Mouse (Mus musculus): ENCODE measurements around the gene Kpna7. TPM values are rescaled to one million over a fixed set of nuclear protein-coding genes. Genes with fewer than 3 reads are reported as not detected.

Gene Kpna7
- polyA plus RNA-seq, 1 experiment from 2014 or later = not detected

- no peak for ATAC-seq (ENCODE audit: insufficient number of reproducible peaks, insufficient read depth, low FRiP score, low read depth)
- Histone ChIP-seq H3K27ac (ENCODE audit: low read length) (no peak overlapping the region), H3K27me3 (ENCODE audit: control insufficient read depth, insufficient read depth, low read length) (no peaks in the 10 kb centered on the region), H3K4me2 (replicated peaks; ENCODE audit: low read depth, low read length) (no peak overlapping the region), H3K4me1 (ENCODE audit: control insufficient read depth, insufficient read depth, low read length) (no peaks in the 10 kb centered on the region), H3K9me3 (ENCODE audit: control insufficient read depth, low read depth, low read length) (no peaks in the 10 kb centered on the region), H3K4me3 (ENCODE audit: low read depth, low read length) (no peak overlapping the region), H3K36me3 (ENCODE audit: control insufficient read depth, insufficient read depth, low read length) (no peaks in the 10 kb centered on the region), H3K9ac (replicated peaks; ENCODE audit: low read depth, low read length) (no peak overlapping the region)
- 72% methylated on average over 6 of the region's 6 CpGs for whole genome bisulfite sequencing
Observed at GRCm38 (mm10) chr5:145005596-145005995, 78.2 kb downstream of the Kpna7 start.

- Histone ChIP-seq H3K27ac (ENCODE audit: low read length) (no peak overlapping the region), H3K4me3 (ENCODE audit: low read depth, low read length) (no peak overlapping the region), H3K9me3 (ENCODE audit: control insufficient read depth, low read depth, low read length) (no peaks in the 10 kb centered on the region), H3K36me3 (ENCODE audit: control insufficient read depth, insufficient read depth, low read length) (no peaks in the 10 kb centered on the region), H3K27me3 (ENCODE audit: control insufficient read depth, insufficient read depth, low read length) (no peaks in the 10 kb centered on the region), H3K4me1 (ENCODE audit: control insufficient read depth, insufficient read depth, low read length) (no peaks in the 10 kb centered on the region), H3K4me2 (replicated peaks; ENCODE audit: low read depth, low read length) (no peak overlapping the region), H3K9ac (replicated peaks; ENCODE audit: low read depth, low read length) (no peak overlapping the region)
- ATAC-seq (ENCODE audit: insufficient number of reproducible peaks, insufficient read depth, low FRiP score, low read depth) = no peak
- WGBS = 69% methylated on average over 9 of the region's 9 CpGs
Observed at GRCm38 (mm10) chr5:145004495-145004894, 79.3 kb downstream of the Kpna7 start.

- Histone ChIP-seq H3K9ac (replicated peaks; ENCODE audit: low read depth, low read length) (no peak overlapping the region), H3K4me3 (ENCODE audit: low read depth, low read length) (no peak overlapping the region), H3K9me3 (ENCODE audit: control insufficient read depth, low read depth, low read length) (no peaks in the 10 kb centered on the region), H3K36me3 (ENCODE audit: control insufficient read depth, insufficient read depth, low read length) (no peaks in the 10 kb centered on the region), H3K4me2 (replicated peaks; ENCODE audit: low read depth, low read length) (no peak overlapping the region), H3K27ac (ENCODE audit: low read length) (no peak overlapping the region), H3K4me1 (ENCODE audit: control insufficient read depth, insufficient read depth, low read length) (no peaks in the 10 kb centered on the region), H3K27me3 (ENCODE audit: control insufficient read depth, insufficient read depth, low read length) (no peaks in the 10 kb centered on the region)
- ATAC-seq (ENCODE audit: insufficient number of reproducible peaks, insufficient read depth, low FRiP score, low read depth) = no peak
- 77% methylated on average over 3 of the region's 3 CpGs for WGBS
Observed at GRCm38 (mm10) chr5:145003362-145003761, 80.5 kb downstream of the Kpna7 start.

DNA sequence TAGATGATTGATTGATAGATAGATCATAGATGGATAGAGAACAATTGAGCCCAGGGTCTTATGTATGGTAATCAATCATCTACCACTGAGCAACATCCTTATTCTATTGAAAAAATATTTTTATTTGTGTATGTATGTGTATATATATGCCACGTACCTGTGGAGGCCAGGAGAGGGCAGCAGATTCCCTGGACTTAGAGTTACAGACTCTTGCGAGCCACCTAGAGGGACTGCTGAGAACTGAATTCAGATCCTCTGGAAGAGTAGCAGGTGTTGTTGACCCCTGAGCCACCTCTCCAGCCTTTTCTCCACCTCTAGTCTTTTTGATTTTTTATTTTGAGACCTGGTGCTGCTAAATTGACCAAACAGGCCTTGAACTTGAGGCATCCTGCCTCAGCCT is 85.3 kb downstream of the Kpna7 start:
- no peak overlapping the region for H3K4me2 ChIP-seq (replicated peaks; ENCODE audit: low read depth, low read length)
- no peaks in the 10 kb centered on the region for H3K36me3 ChIP-seq (ENCODE audit: control insufficient read depth, insufficient read depth, low read length)
- 26% methylated on average over 2 of the region's 2 CpGs for WGBS
- H3K9me3 ChIP-seq (ENCODE audit: control insufficient read depth, low read depth, low read length) = no peaks in the 10 kb centered on the region
- H3K4me1 ChIP-seq (ENCODE audit: control insufficient read depth, insufficient read depth, low read length) = no peaks in the 10 kb centered on the region
- no peak for ATAC-seq (ENCODE audit: insufficient number of reproducible peaks, insufficient read depth, low FRiP score, low read depth)
- no peak overlapping the region for H3K9ac ChIP-seq (replicated peaks; ENCODE audit: low read depth, low read length)
- no peak overlapping the region for H3K4me3 ChIP-seq (ENCODE audit: low read depth, low read length)
- H3K27me3 ChIP-seq (ENCODE audit: control insufficient read depth, insufficient read depth, low read length) = no peaks in the 10 kb centered on the region
- no peak overlapping the region for H3K27ac ChIP-seq (ENCODE audit: low read length)

GRCm38 (mm10) chr5:144990481-144990880 is 93.3 kb downstream of the Kpna7 start:
- H3K4me2 ChIP-seq (replicated peaks; ENCODE audit: low read depth, low read length) = no peak overlapping the region
- no peaks in the 10 kb centered on the region for H3K4me1 ChIP-seq (ENCODE audit: control insufficient read depth, insufficient read depth, low read length)
- no peaks in the 10 kb centered on the region for H3K36me3 ChIP-seq (ENCODE audit: control insufficient read depth, insufficient read depth, low read length)
- WGBS = 76% methylated on average over 5 of the region's 5 CpGs
- no peak for ATAC-seq (ENCODE audit: insufficient number of reproducible peaks, insufficient read depth, low FRiP score, low read depth)
- no peak overlapping the region for H3K4me3 ChIP-seq (ENCODE audit: low read depth, low read length)
- no peaks in the 10 kb centered on the region for H3K9me3 ChIP-seq (ENCODE audit: control insufficient read depth, low read depth, low read length)
- H3K27ac ChIP-seq (ENCODE audit: low read length) = no peak overlapping the region
- H3K27me3 ChIP-seq (ENCODE audit: control insufficient read depth, insufficient read depth, low read length) = no peaks in the 10 kb centered on the region
- H3K9ac ChIP-seq (replicated peaks; ENCODE audit: low read depth, low read length) = no peak overlapping the region

DNA sequence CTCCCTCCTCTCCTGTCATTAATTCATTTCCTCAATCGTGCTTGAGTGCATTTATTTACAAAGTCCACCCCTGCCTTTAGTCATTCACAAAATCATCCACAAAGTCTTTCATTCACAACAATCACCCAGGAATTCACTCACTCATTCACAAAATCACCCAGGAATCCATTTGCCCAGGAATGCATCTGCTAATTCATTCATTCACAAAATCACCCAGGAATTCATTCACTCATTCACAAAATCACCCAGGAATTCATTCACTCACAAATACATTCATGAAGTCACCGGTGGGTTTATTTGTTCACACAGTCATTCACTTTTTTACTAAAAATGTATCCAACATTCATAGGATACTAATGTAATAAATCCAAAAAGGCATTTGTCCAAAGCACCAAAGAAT is 93.8 kb downstream of the Kpna7 start:
- H3K27me3 ChIP-seq (ENCODE audit: control insufficient read depth, insufficient read depth, low read length) = no peaks in the 10 kb centered on the region
- ATAC-seq (ENCODE audit: insufficient number of reproducible peaks, insufficient read depth, low FRiP score, low read depth) = no peak
- no peak overlapping the region for H3K4me2 ChIP-seq (replicated peaks; ENCODE audit: low read depth, low read length)
- no peaks in the 10 kb centered on the region for H3K9me3 ChIP-seq (ENCODE audit: control insufficient read depth, low read depth, low read length)
- no peak overlapping the region for H3K9ac ChIP-seq (replicated peaks; ENCODE audit: low read depth, low read length)
- WGBS = 54% methylated on average over 2 of the region's 2 CpGs
- H3K4me3 ChIP-seq (ENCODE audit: low read depth, low read length) = no peak overlapping the region
- no peaks in the 10 kb centered on the region for H3K4me1 ChIP-seq (ENCODE audit: control insufficient read depth, insufficient read depth, low read length)
- H3K36me3 ChIP-seq (ENCODE audit: control insufficient read depth, insufficient read depth, low read length) = no peaks in the 10 kb centered on the region
- H3K27ac ChIP-seq (ENCODE audit: low read length) = no peak overlapping the region

GRCm38 (mm10) chr5:144989061-144989405 is 94.8 kb downstream of the Kpna7 start:
- WGBS = 76% methylated on average over 4 of the region's 4 CpGs

DNA sequence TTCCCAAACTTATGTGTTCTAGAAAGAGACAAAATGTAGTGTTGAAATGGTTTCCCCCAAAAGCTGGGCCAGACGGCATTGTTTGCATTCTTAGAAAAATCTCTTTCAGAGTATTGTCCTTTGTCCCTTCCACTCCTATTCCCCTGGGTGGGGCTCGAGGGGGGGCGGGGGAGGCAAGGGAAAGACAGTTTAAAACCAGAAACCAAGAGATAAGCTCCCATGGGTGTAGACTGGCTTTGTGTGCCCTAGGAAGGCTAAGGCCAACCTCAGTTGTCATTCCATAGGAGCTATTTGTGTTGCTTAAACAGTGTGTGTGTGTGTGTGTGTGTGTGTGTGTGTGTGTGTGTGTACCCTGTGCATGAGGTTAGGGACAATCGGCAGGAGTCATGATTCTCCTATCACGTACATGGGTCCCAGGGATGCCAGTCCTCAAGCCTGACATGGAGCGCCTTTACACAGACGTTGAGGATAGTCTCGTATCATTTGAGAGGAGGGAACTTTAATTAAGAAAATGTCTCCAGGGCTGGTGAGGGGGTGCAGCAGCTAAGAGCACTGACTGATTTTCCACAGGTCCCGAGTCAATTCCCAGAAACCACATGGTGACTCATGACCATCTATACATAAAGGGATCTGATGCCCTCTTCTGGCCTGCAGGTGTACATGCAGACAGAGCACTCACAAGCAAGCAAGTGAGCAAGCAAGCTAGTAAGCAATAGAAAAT is 95.3 kb downstream of the Kpna7 start:
- 45% methylated on average over 9 of the region's 9 CpGs for WGBS
- H3K4me2 ChIP-seq (replicated peaks; ENCODE audit: low read depth, low read length) = no peak overlapping the region
- H3K27me3 ChIP-seq (ENCODE audit: control insufficient read depth, insufficient read depth, low read length) = no peaks in the 10 kb centered on the region
- H3K36me3 ChIP-seq (ENCODE audit: control insufficient read depth, insufficient read depth, low read length) = no peaks in the 10 kb centered on the region
- H3K9ac ChIP-seq (replicated peaks; ENCODE audit: low read depth, low read length) = no peak overlapping the region
- no peaks in the 10 kb centered on the region for H3K9me3 ChIP-seq (ENCODE audit: control insufficient read depth, low read depth, low read length)
- H3K27ac ChIP-seq (ENCODE audit: low read length) = no peak overlapping the region
- H3K4me1 ChIP-seq (ENCODE audit: control insufficient read depth, insufficient read depth, low read length) = no peaks in the 10 kb centered on the region
- ATAC-seq (ENCODE audit: insufficient number of reproducible peaks, insufficient read depth, low FRiP score, low read depth) = peak; percentile 61; the same call in 1 of the 2 replicates
- H3K4me3 ChIP-seq (ENCODE audit: low read depth, low read length) = no peak overlapping the region

More at GRCm38 (mm10) chr5:144989061-144989405, 94.8 kb downstream of the Kpna7 start:
- no peaks in the 10 kb centered on the region for H3K9me3 ChIP-seq (ENCODE audit: control insufficient read depth, low read depth, low read length)
- H3K4me2 ChIP-seq (replicated peaks; ENCODE audit: low read depth, low read length) = no peak overlapping the region
- H3K4me1 ChIP-seq (ENCODE audit: control insufficient read depth, insufficient read depth, low read length) = no peaks in the 10 kb centered on the region
- no peak overlapping the region for H3K27ac ChIP-seq (ENCODE audit: low read length)
- no peak overlapping the region for H3K9ac ChIP-seq (replicated peaks; ENCODE audit: low read depth, low read length)
- no peak for ATAC-seq (ENCODE audit: insufficient number of reproducible peaks, insufficient read depth, low FRiP score, low read depth)
- no peak overlapping the region for H3K4me3 ChIP-seq (ENCODE audit: low read depth, low read length)
- no peaks in the 10 kb centered on the region for H3K27me3 ChIP-seq (ENCODE audit: control insufficient read depth, insufficient read depth, low read length)
- H3K36me3 ChIP-seq (ENCODE audit: control insufficient read depth, insufficient read depth, low read length) = no peaks in the 10 kb centered on the region

GRCm38 (mm10) chr5:144987561-144987960 is 96.3 kb downstream of the Kpna7 start:
- H3K27me3 ChIP-seq (ENCODE audit: control insufficient read depth, insufficient read depth, low read length) = no peaks in the 10 kb centered on the region
- no peaks in the 10 kb centered on the region for H3K36me3 ChIP-seq (ENCODE audit: control insufficient read depth, insufficient read depth, low read length)
- no peak overlapping the region for H3K27ac ChIP-seq (ENCODE audit: low read length)
- ATAC-seq (ENCODE audit: insufficient number of reproducible peaks, insufficient read depth, low FRiP score, low read depth) = no peak
- 90% methylated on average over 13 of the region's 13 CpGs for WGBS
- no peak overlapping the region for H3K4me2 ChIP-seq (replicated peaks; ENCODE audit: low read depth, low read length)
- H3K4me1 ChIP-seq (ENCODE audit: control insufficient read depth, insufficient read depth, low read length) = no peaks in the 10 kb centered on the region
- H3K9me3 ChIP-seq (ENCODE audit: control insufficient read depth, low read depth, low read length) = no peaks in the 10 kb centered on the region
- no peak overlapping the region for H3K9ac ChIP-seq (replicated peaks; ENCODE audit: low read depth, low read length)
- no peak overlapping the region for H3K4me3 ChIP-seq (ENCODE audit: low read depth, low read length)

Measured in stomach, embryonic 14.5 days (tissue).